Mouse (Mus musculus) stomach, embryonic 15.5 days (tissue): ENCODE measurements at regions not wholly inside any gene's neighbourhood (a gene's known extent, or its start where the extent isn't known, plus 50 kb on each side); places are given as distances from the start of the nearest gene placed in this dataset.

Source experiments
- ATAC-seq: fragments of 200-750 bp; cut with Nextera tagmentation; 2 replicates; pipeline ENCODE4 v1.8.0; 2017; ENCODE audit warnings: low read depth, moderate number of reproducible peaks, moderate TSS enrichment; ENCODE audit not compliant: insufficient read depth, low FRiP score
- H3K27ac ChIP-seq: fragments of 300-500 bp; sonication (generic); 2 replicates; pipeline ENCODE4 v1.5.1; 2015; ENCODE audit warnings: mild to moderate bottlenecking, inconsistent platforms
- H3K27me3 ChIP-seq: fragments of 300-500 bp; sonication (generic); replicated peaks from 2 replicates; pipeline ENCODE4 v1.6.1; 2015; ENCODE audit warnings: inconsistent platforms
- H3K36me3 ChIP-seq: fragments of 300-500 bp; sonication (generic); 2 replicates; pipeline ENCODE4 v1.6.1; 2015; ENCODE audit warnings: inconsistent platforms
- H3K4me1 ChIP-seq: fragments of 300-500 bp; sonication (generic); 2 replicates; pipeline ENCODE4 v1.6.1; 2015; ENCODE audit warnings: inconsistent platforms
- H3K4me2 ChIP-seq: fragments of 300-500 bp; sonication (generic); 2 replicates; pipeline ENCODE4 v1.6.1; 2015; ENCODE audit warnings: mild to moderate bottlenecking, inconsistent platforms
- H3K4me3 ChIP-seq: fragments of 300-500 bp; sonication (generic); replicated peaks from 2 replicates; pipeline ENCODE4 v1.5.1; 2015; ENCODE audit warnings: inconsistent platforms
- H3K9ac ChIP-seq: fragments of 300-500 bp; sonication (generic); 2 replicates; pipeline ENCODE4 v1.6.1; 2015; ENCODE audit warnings: inconsistent platforms
- H3K9me3 ChIP-seq: fragments of 300-500 bp; sonication (generic); 2 replicates; pipeline ENCODE4 v1.6.1; 2016; ENCODE audit warnings: inconsistent platforms
- WGBS: fragments of 180-500 bp; shearing (Covaris S2); methylation state at CpG from one replicate; pipeline ENCODE4 v1.1.7; 2015; 5-methylcytosine and 5-hydroxymethylcytosine counted together

DNA sequence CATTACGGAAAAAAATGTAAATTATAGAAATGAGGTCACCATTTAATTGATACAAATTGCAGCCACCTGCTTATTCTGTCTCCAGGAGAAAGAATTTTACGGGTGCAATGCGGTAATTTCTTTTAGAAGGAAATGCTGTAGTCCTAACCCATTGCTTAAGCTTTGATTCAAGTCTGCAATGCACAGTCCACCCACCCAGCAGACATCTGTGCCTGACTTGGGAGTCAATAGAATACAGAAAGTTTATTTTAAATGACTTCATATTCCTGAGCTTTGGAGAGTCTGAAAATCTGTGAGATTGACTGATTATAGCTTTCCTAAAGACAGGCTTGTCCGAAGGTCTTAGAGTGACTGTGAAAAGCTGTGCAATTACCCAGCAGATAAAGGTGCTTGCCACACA, 693.8 kb upstream of the Tmem132c start:
- H3K4me2 ChIP-seq, result no peak overlapping the region
- no peak overlapping the region for H3K27ac ChIP-seq
- H3K9me3 ChIP-seq, result no peaks in the 10 kb centered on the region
- no peak for ATAC-seq
- H3K36me3 ChIP-seq, result no peaks in the 10 kb centered on the region
- no peaks in the 10 kb centered on the region for H3K4me1 ChIP-seq
- H3K9ac ChIP-seq, result no peak overlapping the region
- H3K27me3 ChIP-seq, result no peaks in the 10 kb centered on the region
- H3K4me3 ChIP-seq, result no peak overlapping the region
- WGBS, result 72% methylated on average over 4 of the region's 4 CpGs

DNA sequence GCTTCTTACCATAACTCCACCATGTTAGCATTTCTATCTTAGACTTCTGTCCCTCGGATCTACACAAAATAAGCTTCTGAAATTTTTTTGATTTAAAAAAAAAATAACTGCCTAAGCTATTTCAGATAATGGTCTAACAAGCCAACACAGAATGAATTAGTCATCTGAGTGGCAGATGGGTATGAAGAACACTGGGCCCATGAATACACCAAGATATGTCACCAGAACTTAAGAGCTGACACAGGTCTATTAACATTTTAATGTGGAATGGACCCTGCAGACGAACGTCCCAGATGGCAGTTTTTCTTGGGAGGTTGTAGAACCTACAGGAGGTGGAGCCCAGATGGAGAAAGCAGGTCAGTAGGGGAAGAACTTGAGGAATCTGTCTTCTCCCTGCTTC, 689.9 kb upstream of the Tmem132c start:
- Histone ChIP-seq H3K4me2 (no peak overlapping the region), H3K9me3 (no peaks in the 10 kb centered on the region), H3K27me3 (no peaks in the 10 kb centered on the region), H3K4me3 (no peak overlapping the region), H3K9ac (no peak overlapping the region), H3K4me1 (no peaks in the 10 kb centered on the region), H3K27ac (no peak overlapping the region), H3K36me3 (no peaks in the 10 kb centered on the region)
- no peak for ATAC-seq
- WGBS, result 66% methylated on average over 3 of the region's 3 CpGs

DNA sequence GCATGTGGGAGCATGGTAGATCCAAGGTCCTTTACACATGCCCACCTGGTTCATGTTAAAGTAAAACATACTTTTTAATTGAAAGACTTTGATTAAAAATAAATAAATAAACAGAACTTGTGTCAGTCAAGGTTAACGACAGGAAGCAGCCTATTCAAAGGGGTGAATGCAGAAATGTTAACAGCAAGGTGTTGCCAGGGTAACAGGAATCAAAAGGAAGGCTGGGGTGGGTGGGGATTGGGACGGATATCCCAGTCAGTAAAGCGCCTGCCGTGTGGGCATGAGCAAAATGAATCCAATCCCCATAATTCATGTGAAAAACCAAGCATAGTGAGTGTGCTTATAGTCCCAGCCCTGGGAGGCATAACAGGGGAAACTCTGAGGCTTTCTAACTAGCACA, 682.6 kb upstream of the Tmem132c start:
- Histone ChIP-seq H3K9ac (no peak overlapping the region), H3K4me2 (no peak overlapping the region), H3K36me3 (no peaks in the 10 kb centered on the region), H3K4me3 (no peak overlapping the region), H3K9me3 (no peaks in the 10 kb centered on the region), H3K4me1 (no peaks in the 10 kb centered on the region), H3K27ac (no peak overlapping the region), H3K27me3 (no peaks in the 10 kb centered on the region)
- ATAC-seq, result no peak
- WGBS, result 42% methylated on average over 4 of the region's 4 CpGs

DNA sequence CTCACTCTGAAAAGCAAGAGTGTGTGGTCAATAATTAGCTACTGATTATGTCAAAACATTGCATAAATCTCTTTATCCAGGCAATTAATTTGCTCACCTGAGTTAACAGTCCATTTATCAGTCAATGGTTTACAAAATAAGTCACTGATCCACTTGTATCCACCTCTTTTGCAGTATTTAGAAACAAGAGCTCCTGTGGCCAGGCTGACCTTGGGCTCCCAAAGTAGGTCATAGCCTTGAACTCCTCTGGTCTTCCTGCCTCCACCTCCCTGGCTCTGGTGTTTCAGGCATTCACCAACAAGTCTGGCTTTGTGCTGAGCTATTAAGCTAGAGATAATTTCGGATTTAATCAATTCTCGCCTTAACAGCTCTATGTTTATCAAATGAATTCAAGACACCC, 675.8 kb upstream of the Tmem132c start:
- Histone ChIP-seq H3K4me1 (no peaks in the 10 kb centered on the region), H3K27me3 (no peaks in the 10 kb centered on the region), H3K4me3 (no peak overlapping the region), H3K36me3 (no peaks in the 10 kb centered on the region), H3K9me3 (no peaks in the 10 kb centered on the region), H3K4me2 (no peak overlapping the region), H3K9ac (no peak overlapping the region), H3K27ac (no peak overlapping the region)
- 67% methylated on average over 2 of the region's 2 CpGs for WGBS
- ATAC-seq, result no peak

DNA sequence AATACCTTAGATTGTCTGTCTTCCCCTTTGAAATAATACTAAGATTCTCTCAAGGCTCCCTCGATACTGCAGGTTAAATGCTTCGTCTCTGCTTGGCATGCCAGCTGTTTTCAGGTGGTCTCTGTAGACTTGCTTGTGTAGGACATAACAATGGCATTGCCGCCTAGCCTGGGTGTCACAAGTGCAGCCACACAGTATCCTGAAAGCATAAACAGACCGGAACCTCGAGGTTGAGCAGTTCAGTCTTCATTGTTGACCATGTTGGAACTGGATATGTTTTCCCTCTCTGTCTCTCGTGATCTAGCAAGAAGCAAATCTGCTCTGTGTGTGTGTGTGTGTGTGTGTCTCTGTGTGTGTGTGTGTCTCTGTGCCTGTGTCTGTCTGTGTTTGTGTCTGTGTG, 675.4 kb upstream of the Tmem132c start:
- Histone ChIP-seq H3K9ac (no peak overlapping the region), H3K9me3 (no peaks in the 10 kb centered on the region), H3K4me2 (no peak overlapping the region), H3K36me3 (no peaks in the 10 kb centered on the region), H3K27me3 (no peaks in the 10 kb centered on the region), H3K27ac (no peak overlapping the region), H3K4me1 (no peaks in the 10 kb centered on the region), H3K4me3 (no peak overlapping the region)
- no peak for ATAC-seq
- 61% methylated on average over 6 of the region's 6 CpGs for WGBS

DNA sequence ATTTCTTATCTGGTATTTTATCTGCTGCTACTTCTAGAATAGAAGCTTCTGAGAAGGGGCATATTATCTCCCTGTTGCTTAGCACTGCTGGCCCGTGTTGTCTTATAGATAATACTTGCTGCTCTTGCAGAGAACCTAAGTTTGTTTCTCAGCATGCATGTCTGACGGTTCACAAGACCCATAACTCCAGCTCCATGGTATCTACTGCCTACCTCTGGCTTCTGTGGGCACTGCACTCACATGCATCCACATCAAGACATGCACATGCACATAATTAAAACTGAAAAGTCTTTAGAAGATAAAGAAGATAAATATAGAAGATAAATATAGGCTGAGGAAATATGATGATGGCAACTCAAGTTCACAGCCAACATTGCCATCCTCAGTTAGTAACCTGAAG, 667.8 kb upstream of the Tmem132c start:
- ATAC-seq, result no peak
- Histone ChIP-seq H3K4me3 (no peak overlapping the region), H3K4me2 (no peak overlapping the region), H3K4me1 (no peaks in the 10 kb centered on the region), H3K27me3 (no peaks in the 10 kb centered on the region), H3K36me3 (no peaks in the 10 kb centered on the region), H3K27ac (no peak overlapping the region), H3K9ac (no peak overlapping the region), H3K9me3 (no peaks in the 10 kb centered on the region)
- 62% methylated on average over 2 of the region's 2 CpGs for WGBS

DNA sequence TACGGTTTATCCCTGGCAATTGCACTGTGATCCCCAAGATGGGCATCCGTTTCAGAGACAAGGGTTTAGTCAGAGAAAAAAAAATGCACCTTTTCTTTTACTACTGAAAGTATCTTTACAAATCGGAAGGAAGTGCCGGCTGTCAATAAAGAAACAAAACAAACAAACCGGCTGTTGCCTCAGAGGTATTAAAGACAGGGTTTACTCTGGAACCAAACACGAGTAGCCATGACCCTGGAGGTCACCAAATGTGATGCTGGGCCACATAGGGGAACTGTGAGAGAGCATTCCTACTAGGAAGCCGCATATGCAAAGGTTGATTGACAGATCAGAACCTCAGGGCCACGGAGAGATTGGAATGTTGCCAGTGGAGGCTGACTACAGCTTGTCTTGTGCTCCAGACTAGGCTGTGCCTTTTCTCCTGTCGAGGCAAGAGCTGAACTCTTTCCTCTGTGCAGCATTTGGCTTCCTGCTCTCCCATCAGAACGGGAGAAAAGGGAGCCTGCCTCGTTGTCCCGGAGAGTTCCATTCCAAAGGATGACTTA, 643.8 kb upstream of the Tmem132c start:
- Histone ChIP-seq H3K27me3 (no peaks in the 10 kb centered on the region), H3K36me3 (no peaks in the 10 kb centered on the region), H3K4me2 (no peak overlapping the region), H3K9me3 (no peaks in the 10 kb centered on the region), H3K4me3 (no peak overlapping the region), H3K4me1 (no peaks in the 10 kb centered on the region), H3K27ac (no peak overlapping the region), H3K9ac (no peak overlapping the region)
- no peak for ATAC-seq
- 62% methylated on average over 12 of the region's 12 CpGs for WGBS

DNA sequence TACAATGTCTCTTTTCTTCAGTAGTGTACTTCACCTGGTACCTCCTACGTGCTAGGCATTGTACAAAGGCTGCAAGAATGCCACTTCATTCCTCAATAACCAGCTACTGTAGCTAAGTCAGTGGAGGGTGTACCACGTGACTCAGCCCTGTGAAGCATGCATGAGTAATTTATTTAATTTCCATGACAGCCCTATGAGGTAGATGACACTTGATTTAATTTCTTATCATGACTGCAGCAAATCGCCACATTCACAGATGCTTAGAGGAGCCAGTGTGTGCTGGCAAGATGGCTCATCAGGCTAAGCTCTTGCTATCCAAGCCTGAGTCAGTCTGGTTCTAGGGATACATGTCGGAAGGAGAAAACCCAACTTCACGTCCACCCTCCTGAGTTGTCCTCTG, 642.0 kb upstream of the Tmem132c start:
- no peak overlapping the region for H3K27ac ChIP-seq
- no peaks in the 10 kb centered on the region for H3K9me3 ChIP-seq
- no peak overlapping the region for H3K4me3 ChIP-seq
- H3K4me1 ChIP-seq, result no peaks in the 10 kb centered on the region
- whole genome bisulfite sequencing, result 80% methylated on average over 5 of the region's 5 CpGs
- H3K36me3 ChIP-seq, result no peaks in the 10 kb centered on the region
- ATAC-seq, result no peak
- H3K9ac ChIP-seq, result no peak overlapping the region
- H3K27me3 ChIP-seq, result no peaks in the 10 kb centered on the region
- H3K4me2 ChIP-seq, result no peak overlapping the region

DNA sequence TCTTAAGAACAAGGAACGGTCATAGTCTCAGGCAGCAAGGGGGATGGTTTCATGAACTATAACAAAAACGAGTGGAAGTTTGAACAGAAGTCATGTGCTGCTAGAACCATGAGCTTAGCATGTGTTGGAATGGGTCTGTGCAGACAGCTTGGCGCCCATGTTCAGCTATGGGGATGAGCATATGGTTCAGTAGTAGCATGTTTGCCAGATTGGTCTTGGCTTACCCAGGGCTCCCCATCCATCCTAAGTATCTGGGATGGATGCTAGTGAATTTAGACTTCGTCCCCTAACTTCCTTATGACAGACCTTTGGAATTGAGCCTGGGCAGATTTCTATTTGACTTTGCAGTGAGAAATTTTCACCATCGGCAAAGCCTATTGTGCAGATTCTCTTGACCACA, 634.9 kb upstream of the Tmem132c start:
- ATAC-seq, result no peak
- WGBS, result 76% methylated on average over 5 of the region's 5 CpGs
- Histone ChIP-seq H3K27ac (no peak overlapping the region), H3K9me3 (no peaks in the 10 kb centered on the region), H3K4me2 (no peak overlapping the region), H3K4me1 (no peaks in the 10 kb centered on the region), H3K4me3 (no peak overlapping the region), H3K36me3 (no peaks in the 10 kb centered on the region), H3K9ac (no peak overlapping the region), H3K27me3 (no peaks in the 10 kb centered on the region)

DNA sequence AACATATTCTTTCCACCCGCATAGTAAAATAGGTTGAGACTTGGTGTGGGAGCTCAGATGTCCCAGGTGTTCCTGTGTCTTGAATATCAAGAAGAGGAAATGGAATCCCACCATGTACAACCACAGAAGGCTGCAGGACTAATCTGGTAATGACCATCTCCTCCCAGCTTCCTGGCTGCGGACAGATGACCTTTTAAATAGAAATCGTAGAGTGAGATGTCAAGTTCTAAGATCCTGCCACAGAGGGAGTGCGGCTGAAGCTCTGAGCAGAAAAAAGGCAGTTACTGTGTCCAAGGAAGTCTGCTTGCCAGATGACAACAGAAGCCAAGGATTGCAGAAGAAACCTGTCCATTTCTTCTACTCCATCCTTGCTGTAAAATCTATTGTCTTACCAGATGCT, 629.0 kb upstream of the Tmem132c start:
- Histone ChIP-seq H3K4me3 (no peak overlapping the region), H3K36me3 (no peaks in the 10 kb centered on the region), H3K4me1 (no peaks in the 10 kb centered on the region), H3K9ac (no peak overlapping the region), H3K27ac (no peak overlapping the region), H3K4me2 (no peak overlapping the region), H3K27me3 (no peaks in the 10 kb centered on the region), H3K9me3 (no peaks in the 10 kb centered on the region)
- 87% methylated on average over 4 of the region's 4 CpGs for WGBS
- no peak for ATAC-seq

DNA sequence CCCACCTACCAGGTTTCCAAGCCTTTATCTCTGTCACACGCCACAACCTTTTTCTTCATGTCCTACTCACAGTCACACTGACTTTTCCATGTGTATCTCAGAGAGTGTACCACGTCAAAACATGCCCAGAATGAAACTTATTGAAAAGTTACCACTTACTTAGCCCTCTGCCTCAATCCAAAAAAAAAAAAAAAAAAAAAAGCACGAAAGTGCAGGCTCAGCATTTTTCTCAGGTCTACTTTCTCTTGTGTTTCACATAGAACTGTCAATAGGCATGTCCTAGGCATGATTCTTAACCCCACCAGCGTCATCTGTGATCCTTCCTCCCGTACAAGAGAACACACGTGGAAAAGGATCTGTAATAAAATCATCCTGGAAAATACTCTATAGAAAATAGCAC, 619.1 kb upstream of the Tmem132c start:
- no peak for ATAC-seq
- no peak overlapping the region for H3K4me2 ChIP-seq
- H3K4me3 ChIP-seq, result no peak overlapping the region
- WGBS, result 73% methylated on average over 6 of the region's 6 CpGs
- no peaks in the 10 kb centered on the region for H3K27me3 ChIP-seq
- no peaks in the 10 kb centered on the region for H3K9me3 ChIP-seq
- H3K9ac ChIP-seq, result no peak overlapping the region
- H3K27ac ChIP-seq, result no peak overlapping the region
- H3K4me1 ChIP-seq, result no peaks in the 10 kb centered on the region
- no peaks in the 10 kb centered on the region for H3K36me3 ChIP-seq

DNA sequence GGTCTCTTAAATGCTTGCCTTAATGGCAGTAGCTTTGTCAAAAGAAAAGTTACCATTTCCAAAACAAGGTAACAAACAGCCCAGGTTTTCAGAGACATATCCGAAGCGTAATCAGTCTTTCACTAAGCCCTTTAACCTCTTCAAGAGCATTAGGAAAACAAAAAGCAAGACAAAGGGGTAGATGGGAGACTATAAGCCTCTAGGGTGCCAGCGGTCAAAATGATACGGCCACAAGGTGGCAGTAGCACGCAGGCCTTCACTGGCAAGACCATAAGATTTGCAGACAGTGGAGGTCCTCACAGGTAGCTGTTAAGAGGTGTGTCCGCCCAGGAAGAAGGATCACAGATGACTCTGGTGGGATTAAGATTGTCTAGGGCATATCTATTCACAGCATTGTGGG, 618.4 kb upstream of the Tmem132c start:
- Histone ChIP-seq H3K9ac (no peak overlapping the region), H3K27me3 (no peaks in the 10 kb centered on the region), H3K4me1 (no peaks in the 10 kb centered on the region), H3K27ac (no peak overlapping the region), H3K4me3 (no peak overlapping the region), H3K4me2 (no peak overlapping the region), H3K36me3 (no peaks in the 10 kb centered on the region), H3K9me3 (no peaks in the 10 kb centered on the region)
- 15% methylated on average over 6 of the region's 6 CpGs for WGBS
- ATAC-seq, result no peak

DNA sequence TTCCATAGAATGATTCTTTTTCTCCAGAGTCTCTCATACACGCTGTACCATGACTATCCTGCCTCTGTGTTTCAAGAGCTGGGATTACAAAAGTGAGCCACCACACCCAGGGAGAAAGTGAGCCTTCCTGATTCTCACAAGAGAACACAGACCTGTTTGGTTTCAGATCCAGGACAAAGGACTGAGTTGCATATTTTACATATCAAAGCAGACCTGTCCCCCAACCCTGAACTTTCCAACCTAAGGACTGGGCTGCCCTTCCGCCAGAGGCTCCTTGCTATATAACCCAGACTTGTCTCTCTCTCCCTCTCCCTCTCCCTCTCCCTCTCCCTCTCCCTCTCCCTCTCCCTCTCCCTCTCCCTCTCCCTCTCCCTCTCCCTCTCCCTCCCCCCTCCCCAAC, 611.8 kb upstream of the Tmem132c start:
- 23% methylated on average over 2 of the region's 2 CpGs for WGBS

More for the DNA sequence above, 611.8 kb upstream of the Tmem132c start:
- Histone ChIP-seq H3K9ac (no peak overlapping the region), H3K4me3 (no peak overlapping the region), H3K27ac (no peak overlapping the region), H3K27me3 (no peaks in the 10 kb centered on the region), H3K9me3 (no peaks in the 10 kb centered on the region), H3K36me3 (no peaks in the 10 kb centered on the region), H3K4me2 (no peak overlapping the region), H3K4me1 (no peaks in the 10 kb centered on the region)
- no peak for ATAC-seq
